In genomic region chr2:57156814-57157213, GRCm38 (mm10) we compare ENCODE assay signal across 30 mouse cellular contexts. TPM values are rescaled to one million over a fixed set of nuclear protein-coding genes. Genes with fewer than 3 reads are reported as not detected.
DNase-seq lines count a peak whose midpoint lies in the region; ATAC-seq and TF ChIP-seq lines count a peak whose summit lies in the region.
"Had no signal": no experiment of that assay in that cellular context is flagged by ENCODE, and none has a peak within 500 bp of the region (broad histone marks: within the 10 kb centered on the region; RNA-seq: fewer than 3 reads in every experiment).

No protein-coding gene starts in this region.

- peaks cover 3% of the 10 kb centered on the region for H3K27me3 ChIP-seq in Patski
- H3K27me3 ChIP-seq in heart, embryonic 11.5 days (ENCODE audit: control insufficient read depth, insufficient read depth, low read length) = no peaks in the 10 kb centered on the region
- H3K27me3 ChIP-seq in hindbrain, embryonic 12.5 days = no peaks in the 10 kb centered on the region
- H3K27me3 ChIP-seq: heart, embryonic 13.5 days; hindbrain, embryonic 15.5 days; intestine, embryonic 15.5 days; limb, embryonic 15.5 days; liver, embryonic 13.5 days; neural tube, embryonic 15.5 days had no signal

- no peak overlapping the region for H3K4me2 ChIP-seq in heart, embryonic 11.5 days
- H3K4me2 ChIP-seq in hindbrain, embryonic 12.5 days (replicated peaks) = no peak overlapping the region
- H3K4me2 ChIP-seq: heart, embryonic 13.5 days; hindbrain, embryonic 15.5 days; intestine, embryonic 15.5 days; limb, embryonic 15.5 days; liver, embryonic 13.5 days; neural tube, embryonic 15.5 days had no signal

- H3K9ac ChIP-seq in heart, embryonic 11.5 days (ENCODE audit: low read depth, low read length) = no peak overlapping the region
- H3K9ac ChIP-seq in hindbrain, embryonic 12.5 days = no peak overlapping the region
- H3K9ac ChIP-seq: heart, embryonic 13.5 days; hindbrain, embryonic 15.5 days; intestine, embryonic 15.5 days; limb, embryonic 15.5 days; liver, embryonic 13.5 days; neural tube, embryonic 15.5 days had no signal

- intact Hi-C loops in left cerebral cortex, postnatal 4 days (cut with DNase I) = no loop called here

- ATAC-seq in Patski = peak; percentile 95
- no peak for ATAC-seq in heart, embryonic 11.5 days (replicated peaks; ENCODE audit: insufficient number of reproducible peaks, low FRiP score, low TSS enrichment)
- ATAC-seq in hindbrain, embryonic 12.5 days (ENCODE audit: low FRiP score) = no peak
- ATAC-seq: forebrain, embryonic 14.5 days; intestine, embryonic 15.5 days had no signal

- in situ Hi-C loops in Patski (cut with MboI; ENCODE audit: low pct_unique_long_range_greater_than_20kb) = no loop called here

- H3K9me3 ChIP-seq in heart, embryonic 11.5 days (replicated peaks; ENCODE audit: control insufficient read depth, low read length) = no peaks in the 10 kb centered on the region
- H3K9me3 ChIP-seq in hindbrain, embryonic 12.5 days (replicated peaks) = no peaks in the 10 kb centered on the region
- H3K9me3 ChIP-seq: heart, embryonic 13.5 days; hindbrain, embryonic 15.5 days; intestine, embryonic 15.5 days; limb, embryonic 10.5 days; limb, embryonic 15.5 days; liver, embryonic 13.5 days; neural tube, embryonic 15.5 days had no signal

- DNase-seq in adrenal gland, adult 8-10 months = peak; percentile 17
- no peak for DNase-seq in adrenal gland, adult 18-20 months (ENCODE audit: low spot score in 2 of 2)
- DNase-seq in 3T3-L1 (ENCODE audit: low read depth, low spot score) (peak; percentile 82), Patski (ENCODE audit: low read depth, low spot score) (no peak)
- DNase-seq in fat pad, adult 2 months (ENCODE audit: extremely low read depth, low read depth, low spot score) = peak; percentile 26
- DNase-seq in left cerebral cortex, postnatal 4 days = no peak
- DNase-seq: cerebellum, adult 18-20 months; cerebellum, postnatal 10 days; gastrocnemius, postnatal 36 days; heart, adult 2 months; heart, postnatal 10 days; kidney, adult 8-10 months; kidney, postnatal 4 days; layer of hippocampus, postnatal 36 days; liver, embryonic 13.5 days; lung, adult 18-20 months; lung, postnatal 10 days; midbrain, embryonic 14.5 days; right cerebral cortex, postnatal 25 days; spleen, adult 18-20 months; thymus, postnatal 4 days had no signal

- CTCF ChIA-PET in Patski (lab: Charles Lee) = no interaction called here

- WGBS in heart, embryonic 11.5 days (ENCODE audit: insufficient replicate concordance) = 84% methylated on average over 9 of the region's 9 CpGs
- 88% methylated on average over 9 of the region's 9 CpGs for WGBS in hindbrain, embryonic 12.5 days

- H3K4me1 ChIP-seq in heart, embryonic 11.5 days (ENCODE audit: control insufficient read depth, insufficient read depth, low read length) = no peaks in the 10 kb centered on the region
- H3K4me1 ChIP-seq in hindbrain, embryonic 12.5 days = no peaks in the 10 kb centered on the region
- H3K4me1 ChIP-seq: hindbrain, embryonic 15.5 days; intestine, embryonic 15.5 days; limb, embryonic 10.5 days; limb, embryonic 15.5 days; liver, embryonic 13.5 days; neural tube, embryonic 15.5 days had no signal

- no peak overlapping the region for H3K27ac ChIP-seq in heart, embryonic 11.5 days (ENCODE audit: low read depth, low read length)
- no peak overlapping the region for H3K27ac ChIP-seq in hindbrain, embryonic 12.5 days
- H3K27ac ChIP-seq: heart, adult 2 months; heart, embryonic 13.5 days; hindbrain, embryonic 15.5 days; intestine, embryonic 15.5 days; limb, embryonic 10.5 days; limb, embryonic 15.5 days; liver, embryonic 13.5 days; neural tube, embryonic 15.5 days had no signal

- TF ChIP-seq CTCF in Patski (IDR thresholded peaks at IDR 0.05) = no peak

- no peaks in the 10 kb centered on the region for H3K36me3 ChIP-seq in heart, embryonic 11.5 days (ENCODE audit: control insufficient read depth, insufficient read depth, low read length)
- no peaks in the 10 kb centered on the region for H3K36me3 ChIP-seq in hindbrain, embryonic 12.5 days
- H3K36me3 ChIP-seq: heart, embryonic 13.5 days; hindbrain, embryonic 15.5 days; intestine, embryonic 15.5 days; limb, embryonic 10.5 days; limb, embryonic 15.5 days; liver, embryonic 13.5 days; neural tube, embryonic 15.5 days had no signal

- no peak overlapping the region for H3K4me3 ChIP-seq in heart, embryonic 11.5 days (ENCODE audit: low read depth, low read length)
- H3K4me3 ChIP-seq in hindbrain, embryonic 12.5 days = no peak overlapping the region
- H3K4me3 ChIP-seq: heart, adult 2 months; heart, embryonic 13.5 days; hindbrain, embryonic 15.5 days; intestine, embryonic 15.5 days; limb, embryonic 10.5 days; limb, embryonic 15.5 days; liver, embryonic 13.5 days; neural tube, embryonic 15.5 days had no signal

- POLR2A ChIA-PET in Patski (lab: Charles Lee) = no interaction called here

RNA-seq across cellular contexts. Expression of gene Nr4a2, which starts 33.0 kb away (rescaled TPM):
- total RNA-seq in adrenal gland, adult 8-10 months (2022) = 10 to 100 TPM in 1 of 4 experiments, 1 to 10 TPM in 3; 6.8 to 29.7 (median 8.4) TPM
- 10 to 100 TPM; 16.8 to 27.9 TPM for total RNA-seq in adrenal gland, adult 18-20 months (2021)
- 1.7 TPM for polyA plus RNA-seq in Patski (2021)
- polyA plus RNA-seq in heart, embryonic 11.5 days (2014; fragmentation: Nextera tagmentation; extraction: Ambion mirVana) = 2.8 and 3.9 TPM in 2 replicates
- polyA plus RNA-seq in hindbrain, embryonic 12.5 days (2016; fragmentation: Nextera tagmentation; extraction: Ambion mirVana) = 21.3 and 28.1 TPM in 2 replicates
- 10 to 100 TPM; 78.0 to 87.9 TPM for total RNA-seq in left cerebral cortex, postnatal 4 days (2021)

Comparison
In these comparisons a context has a peak if more than half of its experiments do, and no peak if none do; other contexts are left out.
1. DNase-seq: peak in adrenal gland, adult 8-10 months (single experiment), 3T3-L1 (single experiment) and fat pad, adult 2 months (single experiment); none in adrenal gland, adult 18-20 months (0 of 2), Patski (single experiment) and left cerebral cortex, postnatal 4 days (single experiment).